Mouse (Mus musculus) effector memory CD4-positive, alpha-beta T cell, adult 5 months (primary cell): ENCODE measurements around the gene Avpr1a. TPM values are rescaled to one million over a fixed set of nuclear protein-coding genes. Genes with fewer than 3 reads are reported as not detected.

Experiments used
- polyA plus RNA-seq: library from polyadenylated mRNA; unstranded; fragments of 100-300 nt; shearing (Covaris generic); gene quantifications from one replicate; pipeline ENCODE4 v1.2.1, GENCODE M21; 2017

Avpr1a gene
- not detected for polyA plus RNA-seq

DNA sequence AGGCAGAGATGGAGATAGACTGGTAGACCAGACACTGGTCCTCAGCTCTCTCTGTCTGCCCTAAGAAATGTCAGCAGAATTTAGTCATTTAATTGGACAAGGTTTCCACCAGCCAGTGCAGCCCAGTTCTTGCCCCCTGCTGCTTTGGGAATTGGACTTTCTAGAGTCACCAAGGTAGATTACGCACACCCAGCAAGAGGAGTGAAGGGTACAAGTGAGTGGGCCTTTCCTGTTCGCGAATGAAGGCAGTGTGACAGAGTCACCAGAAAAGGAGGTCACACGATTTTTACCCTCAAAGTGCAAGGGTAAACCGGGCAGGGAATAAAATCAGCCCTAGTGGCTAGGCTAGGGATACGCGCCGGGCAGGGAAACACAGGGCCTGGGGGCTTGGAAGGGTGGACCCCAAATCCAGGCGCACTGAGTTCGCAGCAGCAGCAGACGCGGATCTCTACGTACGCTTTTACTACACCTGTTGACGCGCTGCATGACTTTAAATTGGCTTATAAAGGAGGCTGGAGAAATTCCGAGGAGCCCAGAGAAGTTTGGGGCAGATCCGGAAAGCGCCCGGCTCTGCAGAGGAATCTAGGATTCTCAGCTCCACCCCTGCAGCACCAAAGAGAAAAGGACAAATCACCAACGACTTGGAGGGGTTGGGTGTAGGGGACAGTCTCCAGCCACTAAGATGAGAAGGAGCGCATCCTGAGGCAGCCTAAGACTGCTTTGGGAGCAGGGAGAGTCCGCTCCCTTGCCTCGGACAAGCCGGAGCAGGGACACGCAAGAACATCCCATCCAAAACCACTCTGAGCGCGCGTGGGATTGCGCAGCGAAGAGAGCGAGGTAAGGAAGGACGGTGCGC lies at the start of gene Avpr1a:
Gene Avpr1a, plus strand, starts transcription at position 639 of the 856 bp plus-strand sequence.

Other genes with a start within 250 kb of the Avpr1a start
- gene Ppm1h, start 230.3 kb downstream of the Avpr1a start, polyA plus RNA-seq, result 62.5 TPM